Mouse (Mus musculus): ENCODE data around the gene E030018B13Rik. TPM values are rescaled to one million over a fixed set of nuclear protein-coding genes. Genes with fewer than 3 reads are reported as not detected.

Gene E030018B13Rik
- polyA plus RNA-seq, 1 experiment: not detected

DNA sequence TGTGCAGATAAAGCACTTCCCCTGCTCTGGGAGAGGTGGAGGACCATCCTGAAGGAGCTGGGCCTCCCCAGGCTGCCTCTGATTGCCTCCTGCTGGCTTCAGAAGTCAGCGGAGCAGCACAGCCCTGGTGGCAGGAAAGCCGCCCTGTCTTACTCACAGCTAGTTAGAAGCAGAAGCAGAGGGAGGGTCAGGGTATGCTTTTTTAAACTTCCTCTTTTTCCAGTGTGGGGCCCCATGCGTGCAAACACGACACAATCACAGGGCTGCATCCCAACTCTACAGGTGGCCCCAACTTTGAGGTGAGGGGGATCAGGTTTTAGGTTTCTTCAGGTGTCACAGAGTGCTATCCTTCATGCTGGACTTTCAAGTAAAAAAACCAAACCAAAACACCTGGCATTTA lies 5.7 kb upstream of the E030018B13Rik start:
- Histone ChIP-seq H3K4me1 (ENCODE audit: control insufficient read depth, insufficient read depth, low read length) (peaks cover 79% of the 10 kb centered on the region), H3K4me3 (ENCODE audit: insufficient read depth, low read depth, low read length) (no peak overlapping the region), H3K27me3 (replicated peaks; ENCODE audit: control insufficient read depth, insufficient read depth, low read length) (no peaks in the 10 kb centered on the region), H3K27ac (ENCODE audit: insufficient read depth, low read depth, low read length) (peak overlapping the region; percentile 96), H3K36me3 (ENCODE audit: control insufficient read depth, insufficient read depth, low read length) (no peaks in the 10 kb centered on the region)
- TF ChIP-seq CTCF (conservative IDR thresholded peaks at IDR 0.05; ENCODE audit: insufficient read depth, insufficient read length, low read depth, low read length) (peak; percentile 20; the same call in 1 of the 2 replicates), POLR2A (IDR thresholded peaks at IDR 0.05; ENCODE audit: low read depth, low read length) (no peak)
- WGBS: 16% methylated on average over 4 of the region's 4 CpGs
- DNase-seq: peak; percentile 64

- 13% methylated on average over 8 of the region's 8 CpGs for WGBS
- no peak overlapping the region for H3K4me3 ChIP-seq (ENCODE audit: insufficient read depth, low read depth, low read length)
- H3K36me3 ChIP-seq (ENCODE audit: control insufficient read depth, insufficient read depth, low read length): no peaks in the 10 kb centered on the region
- H3K4me1 ChIP-seq (ENCODE audit: control insufficient read depth, insufficient read depth, low read length): peaks cover 83% of the 10 kb centered on the region
- DNase-seq: peak; percentile 93
- no peaks in the 10 kb centered on the region for H3K27me3 ChIP-seq (replicated peaks; ENCODE audit: control insufficient read depth, insufficient read depth, low read length)
- TF ChIP-seq CTCF (conservative IDR thresholded peaks at IDR 0.05; ENCODE audit: insufficient read depth, insufficient read length, low read depth, low read length) (no peak; the same call in 1 of the 2 replicates), POLR2A (IDR thresholded peaks at IDR 0.05; ENCODE audit: low read depth, low read length) (peak; percentile 8)
- peak overlapping the region; percentile 96 for H3K27ac ChIP-seq (ENCODE audit: insufficient read depth, low read depth, low read length)
Measured at GRCm38 (mm10) chr7:63911383-63912233, 5.0 kb upstream of the E030018B13Rik start.

DNA sequence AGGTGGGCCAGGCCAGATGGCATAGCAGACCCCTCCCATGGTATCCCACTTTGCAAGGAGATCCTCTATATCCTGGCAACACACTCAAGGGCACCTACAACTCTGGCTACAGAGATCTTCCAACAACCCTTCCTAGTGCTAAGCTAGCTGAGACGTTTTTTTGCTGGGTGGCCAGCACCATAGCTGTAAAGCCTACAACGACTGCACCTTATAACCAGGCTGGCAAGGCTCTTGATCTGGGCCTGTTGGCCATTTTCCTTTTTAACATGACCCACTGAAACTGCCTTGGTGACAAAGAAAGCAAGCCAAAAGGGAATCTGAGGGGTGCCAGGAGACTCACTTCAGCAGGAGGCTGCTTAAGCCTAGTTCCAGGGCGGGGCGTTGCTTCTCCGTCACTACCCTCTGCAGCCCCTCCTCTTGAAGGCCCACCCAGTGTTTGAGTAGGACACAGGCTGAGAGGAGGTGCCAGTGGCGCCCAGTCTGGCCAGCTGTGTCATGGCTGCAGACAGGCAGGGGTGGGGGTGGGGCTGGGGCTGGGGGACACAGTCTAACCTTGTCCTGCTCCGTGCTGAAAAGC lies 4.3 kb upstream of the E030018B13Rik start:
- H3K27me3 ChIP-seq (replicated peaks; ENCODE audit: control insufficient read depth, insufficient read depth, low read length): no peaks in the 10 kb centered on the region
- peaks cover 87% of the 10 kb centered on the region for H3K4me1 ChIP-seq (ENCODE audit: control insufficient read depth, insufficient read depth, low read length)
- H3K27ac ChIP-seq (ENCODE audit: insufficient read depth, low read depth, low read length): peak overlapping the region; percentile 96
- H3K4me3 ChIP-seq (ENCODE audit: insufficient read depth, low read depth, low read length): no peak overlapping the region
- TF ChIP-seq POLR2A (IDR thresholded peaks at IDR 0.05; ENCODE audit: low read depth, low read length) (no peak), CTCF (conservative IDR thresholded peaks at IDR 0.05; ENCODE audit: insufficient read depth, insufficient read length, low read depth, low read length) (no peak)
- whole genome bisulfite sequencing: 34% methylated on average over 7 of the region's 7 CpGs
- no peak for DNase-seq
- no peaks in the 10 kb centered on the region for H3K36me3 ChIP-seq (ENCODE audit: control insufficient read depth, insufficient read depth, low read length)

DNA sequence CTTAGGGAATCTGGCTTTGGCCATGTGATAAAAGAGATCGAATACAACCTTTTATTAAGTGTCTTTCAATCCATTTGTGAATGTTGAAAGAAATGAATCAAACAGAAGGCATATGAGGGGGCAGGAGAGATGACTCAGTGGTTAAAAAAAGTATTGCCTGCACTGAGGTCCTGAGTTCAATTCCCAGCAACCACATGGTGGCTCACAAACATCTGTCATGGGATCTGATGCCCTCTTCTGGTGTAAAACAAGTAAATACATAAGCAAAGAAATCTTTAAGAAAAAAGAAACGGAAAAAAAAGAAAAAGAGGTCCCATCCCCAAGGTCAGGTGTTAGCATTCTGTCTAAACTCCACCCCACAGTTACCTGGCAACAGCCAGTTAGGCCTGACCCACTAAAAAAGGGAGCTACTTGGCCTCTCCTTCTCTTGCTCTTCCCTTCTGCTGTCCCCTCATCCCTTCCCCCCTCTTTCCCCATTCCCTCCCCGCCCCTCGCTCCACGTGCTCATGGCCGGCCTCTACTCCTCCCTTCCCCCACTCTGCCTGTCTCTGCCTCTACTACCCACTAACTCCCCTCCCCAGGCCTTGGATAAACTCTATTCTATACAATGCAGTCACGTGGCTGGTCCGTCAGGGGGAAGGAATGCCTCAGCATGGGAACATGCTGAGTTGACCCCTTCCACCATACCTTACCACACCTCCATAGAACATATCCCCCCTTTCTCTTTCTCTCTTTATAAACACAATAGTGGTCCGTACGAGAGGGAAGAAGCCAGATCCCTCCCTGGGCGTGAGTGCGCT lies 3.5 kb upstream of the E030018B13Rik start:
- TF ChIP-seq POLR2A (IDR thresholded peaks at IDR 0.05; ENCODE audit: low read depth, low read length): no peak
- TF ChIP-seq CTCF (conservative IDR thresholded peaks at IDR 0.05; ENCODE audit: insufficient read depth, insufficient read length, low read depth, low read length): no peak
- H3K4me3 ChIP-seq (ENCODE audit: insufficient read depth, low read depth, low read length): no peak overlapping the region
- H3K27me3 ChIP-seq (replicated peaks; ENCODE audit: control insufficient read depth, insufficient read depth, low read length): no peaks in the 10 kb centered on the region
- DNase-seq: no peak
- H3K4me1 ChIP-seq (ENCODE audit: control insufficient read depth, insufficient read depth, low read length): peaks cover 86% of the 10 kb centered on the region
- 59% methylated on average over 12 of the region's 12 CpGs for WGBS
- peak overlapping the region; percentile 96 for H3K27ac ChIP-seq (ENCODE audit: insufficient read depth, low read depth, low read length)
- no peaks in the 10 kb centered on the region for H3K36me3 ChIP-seq (ENCODE audit: control insufficient read depth, insufficient read depth, low read length)

- Histone ChIP-seq H3K36me3 (ENCODE audit: control insufficient read depth, insufficient read depth, low read length) (no peaks in the 10 kb centered on the region), H3K4me3 (ENCODE audit: insufficient read depth, low read depth, low read length) (no peak overlapping the region), H3K27me3 (replicated peaks; ENCODE audit: control insufficient read depth, insufficient read depth, low read length) (no peaks in the 10 kb centered on the region), H3K27ac (ENCODE audit: insufficient read depth, low read depth, low read length) (peak overlapping the region; percentile 96), H3K4me1 (ENCODE audit: control insufficient read depth, insufficient read depth, low read length) (peaks cover 87% of the 10 kb centered on the region)
- WGBS: 32% methylated on average over 10 of the region's 10 CpGs
- TF ChIP-seq CTCF (conservative IDR thresholded peaks at IDR 0.05; ENCODE audit: insufficient read depth, insufficient read length, low read depth, low read length): no peak
- TF ChIP-seq POLR2A (IDR thresholded peaks at IDR 0.05; ENCODE audit: low read depth, low read length): no peak
- peak; percentile 76 for DNase-seq
Measured at GRCm38 (mm10) chr7:63913724-63914692, 2.6 kb upstream of the E030018B13Rik start.

DNA sequence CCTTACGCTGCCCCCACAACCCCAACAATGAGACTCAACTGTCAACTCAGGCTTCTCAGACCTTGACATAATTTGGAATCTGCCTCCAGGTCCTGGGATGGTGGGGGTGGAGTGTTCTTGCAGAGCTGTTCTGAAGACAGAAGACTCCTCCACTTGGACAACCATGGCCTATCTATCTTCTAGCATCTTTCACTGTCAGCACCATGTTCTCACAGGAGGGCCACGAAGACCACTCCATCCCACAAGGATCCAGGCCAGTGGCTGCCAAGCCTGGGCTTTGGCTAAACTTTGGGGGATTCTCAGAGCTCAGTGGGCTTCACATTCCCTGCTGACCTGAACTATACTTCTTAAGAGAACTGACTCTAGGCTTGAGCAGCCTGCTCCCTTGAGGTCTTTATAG lies 1.8 kb upstream of the E030018B13Rik start:
- Histone ChIP-seq H3K27ac (ENCODE audit: insufficient read depth, low read depth, low read length) (peak overlapping the region; percentile 96), H3K27me3 (replicated peaks; ENCODE audit: control insufficient read depth, insufficient read depth, low read length) (no peaks in the 10 kb centered on the region), H3K4me1 (ENCODE audit: control insufficient read depth, insufficient read depth, low read length) (peaks cover 94% of the 10 kb centered on the region), H3K4me3 (ENCODE audit: insufficient read depth, low read depth, low read length) (no peak overlapping the region), H3K36me3 (ENCODE audit: control insufficient read depth, insufficient read depth, low read length) (no peaks in the 10 kb centered on the region)
- 89% methylated on average over 2 of the region's 2 CpGs for WGBS
- no peak for DNase-seq
- no peak for TF ChIP-seq POLR2A (IDR thresholded peaks at IDR 0.05; ENCODE audit: low read depth, low read length)
- TF ChIP-seq CTCF (conservative IDR thresholded peaks at IDR 0.05; ENCODE audit: insufficient read depth, insufficient read length, low read depth, low read length): no peak
